Mouse (Mus musculus): ENCODE data around the gene Kifc3. TPM values are rescaled to one million over a fixed set of nuclear protein-coding genes. Genes with fewer than 3 reads are reported as not detected.
A peak's percentile ranks its signal among the peaks of the same experiment; 100 is the strongest.

The Kifc3 gene
- polyA plus RNA-seq, 1 experiment from 2014 or later: 13.6 TPM

- no peaks in the 10 kb centered on the region for H3K27me3 ChIP-seq (replicated peaks; ENCODE audit: control insufficient read depth, insufficient read depth, low read length)
- no peak overlapping the region for H3K27ac ChIP-seq (replicated peaks; ENCODE audit: low read depth, low read length)
- WGBS: 76% methylated on average over 11 of the region's 11 CpGs
Observed at GRCm38 (mm10) chr8:95215709-95216360, 13.2 kb upstream of the Kifc3 start.

GRCm38 (mm10) chr8:95209924-95210323 is 7.3 kb upstream of the Kifc3 start:
- no peaks in the 10 kb centered on the region for H3K9me3 ChIP-seq (ENCODE audit: control insufficient read depth, low read length)
- no peak overlapping the region for H3K4me2 ChIP-seq (ENCODE audit: low read depth, low read length)
- H3K9ac ChIP-seq (ENCODE audit: low read depth, low read length): no peak overlapping the region
- WGBS: 67% methylated on average over 11 of the region's 11 CpGs
- no peaks in the 10 kb centered on the region for H3K27me3 ChIP-seq (replicated peaks; ENCODE audit: control insufficient read depth, insufficient read depth, low read length)
- H3K27ac ChIP-seq (replicated peaks; ENCODE audit: low read depth, low read length): no peak overlapping the region
- ATAC-seq (ENCODE audit: low read depth) (no peak), DNase-seq (ENCODE audit: low spot score) (peak; percentile 39)
- no peak overlapping the region for H3K4me3 ChIP-seq (ENCODE audit: low read depth, low read length)
- no peaks in the 10 kb centered on the region for H3K36me3 ChIP-seq (ENCODE audit: control insufficient read depth, insufficient read depth, low read length)
- H3K4me1 ChIP-seq (ENCODE audit: control insufficient read depth, insufficient read depth, low read length): no peaks in the 10 kb centered on the region

More at GRCm38 (mm10) chr8:95215709-95216360, 13.2 kb upstream of the Kifc3 start:
- Histone ChIP-seq H3K36me3 (ENCODE audit: control insufficient read depth, insufficient read depth, low read length) (no peaks in the 10 kb centered on the region), H3K9me3 (ENCODE audit: control insufficient read depth, low read length) (no peaks in the 10 kb centered on the region), H3K4me1 (ENCODE audit: control insufficient read depth, insufficient read depth, low read length) (no peaks in the 10 kb centered on the region), H3K4me3 (ENCODE audit: low read depth, low read length) (no peak overlapping the region), H3K4me2 (ENCODE audit: low read depth, low read length) (no peak overlapping the region), H3K9ac (ENCODE audit: low read depth, low read length) (no peak overlapping the region)
- ATAC-seq (ENCODE audit: low read depth) (no peak), DNase-seq (ENCODE audit: low spot score) (no peak)

- Histone ChIP-seq H3K9me3 (ENCODE audit: control insufficient read depth, low read length) (no peaks in the 10 kb centered on the region), H3K27me3 (replicated peaks; ENCODE audit: control insufficient read depth, insufficient read depth, low read length) (no peaks in the 10 kb centered on the region), H3K4me3 (ENCODE audit: low read depth, low read length) (no peak overlapping the region), H3K27ac (replicated peaks; ENCODE audit: low read depth, low read length) (no peak overlapping the region), H3K36me3 (ENCODE audit: control insufficient read depth, insufficient read depth, low read length) (no peaks in the 10 kb centered on the region), H3K9ac (ENCODE audit: low read depth, low read length) (no peak overlapping the region), H3K4me2 (ENCODE audit: low read depth, low read length) (no peak overlapping the region), H3K4me1 (ENCODE audit: control insufficient read depth, insufficient read depth, low read length) (no peaks in the 10 kb centered on the region)
- no peak for DNase-seq (ENCODE audit: low spot score)
- WGBS: 40% methylated on average over 8 of the region's 8 CpGs
- ATAC-seq (ENCODE audit: low read depth): no peak
Observed at GRCm38 (mm10) chr8:95205946-95206345, 3.3 kb upstream of the Kifc3 start.

DNA sequence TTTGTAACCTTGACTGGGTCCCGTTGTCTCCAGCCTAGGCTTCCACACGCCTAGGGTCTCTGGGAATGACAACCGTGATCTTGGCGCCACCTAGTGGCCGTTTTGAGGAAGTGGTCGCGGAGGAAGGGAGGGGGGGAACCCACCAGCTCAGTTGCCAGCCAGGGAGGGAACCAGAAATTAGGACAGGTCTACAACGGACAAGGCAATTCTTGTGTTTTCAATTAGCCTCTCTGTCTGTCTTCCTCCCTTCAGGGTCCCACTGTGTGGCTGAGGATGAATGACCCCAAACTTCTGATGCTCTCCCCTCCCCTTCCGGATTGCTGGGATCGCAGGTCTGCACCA is 1.4 kb upstream of the Kifc3 start:
- Histone ChIP-seq H3K27ac (replicated peaks; ENCODE audit: low read depth, low read length) (no peak overlapping the region), H3K27me3 (replicated peaks; ENCODE audit: control insufficient read depth, insufficient read depth, low read length) (no peaks in the 10 kb centered on the region), H3K36me3 (ENCODE audit: control insufficient read depth, insufficient read depth, low read length) (no peaks in the 10 kb centered on the region), H3K9me3 (ENCODE audit: control insufficient read depth, low read length) (no peaks in the 10 kb centered on the region), H3K4me1 (ENCODE audit: control insufficient read depth, insufficient read depth, low read length) (no peaks in the 10 kb centered on the region), H3K9ac (ENCODE audit: low read depth, low read length) (no peak overlapping the region), H3K4me3 (ENCODE audit: low read depth, low read length) (no peak overlapping the region), H3K4me2 (ENCODE audit: low read depth, low read length) (no peak overlapping the region)
- ATAC-seq (ENCODE audit: low read depth): peak; percentile 85
- peak; percentile 66 for DNase-seq (ENCODE audit: low spot score)
- 22% methylated on average over 8 of the region's 10 CpGs for WGBS

GRCm38 (mm10) chr8:95203326-95204038 is 870 bp upstream of the Kifc3 start:
- H3K27me3 ChIP-seq (replicated peaks; ENCODE audit: control insufficient read depth, insufficient read depth, low read length): no peaks in the 10 kb centered on the region
- H3K36me3 ChIP-seq (ENCODE audit: control insufficient read depth, insufficient read depth, low read length): no peaks in the 10 kb centered on the region
- H3K9me3 ChIP-seq (ENCODE audit: control insufficient read depth, low read length): no peaks in the 10 kb centered on the region
- H3K9ac ChIP-seq (ENCODE audit: low read depth, low read length): no peak overlapping the region
- DNase-seq (ENCODE audit: low spot score) (no peak), ATAC-seq (ENCODE audit: low read depth) (no peak)
- no peak overlapping the region for H3K4me3 ChIP-seq (ENCODE audit: low read depth, low read length)
- H3K27ac ChIP-seq (replicated peaks; ENCODE audit: low read depth, low read length): no peak overlapping the region
- H3K4me1 ChIP-seq (ENCODE audit: control insufficient read depth, insufficient read depth, low read length): no peaks in the 10 kb centered on the region
- 48% methylated on average over 9 of the region's 9 CpGs for WGBS
- no peak overlapping the region for H3K4me2 ChIP-seq (ENCODE audit: low read depth, low read length)

GRCm38 (mm10) chr8:95202056-95202570 is 499 bp downstream of the Kifc3 start:
- H3K4me1 ChIP-seq (ENCODE audit: control insufficient read depth, insufficient read depth, low read length): no peaks in the 10 kb centered on the region
- no peak for ATAC-seq (ENCODE audit: low read depth)
- H3K9me3 ChIP-seq (ENCODE audit: control insufficient read depth, low read length): no peaks in the 10 kb centered on the region
- H3K4me3 ChIP-seq (ENCODE audit: low read depth, low read length): no peak overlapping the region
- no peak for DNase-seq (ENCODE audit: low spot score)
- H3K4me2 ChIP-seq (ENCODE audit: low read depth, low read length): no peak overlapping the region
- no peaks in the 10 kb centered on the region for H3K27me3 ChIP-seq (replicated peaks; ENCODE audit: control insufficient read depth, insufficient read depth, low read length)
- no peak overlapping the region for H3K9ac ChIP-seq (ENCODE audit: low read depth, low read length)
- H3K36me3 ChIP-seq (ENCODE audit: control insufficient read depth, insufficient read depth, low read length): no peaks in the 10 kb centered on the region
- 59% methylated on average over 8 of the region's 8 CpGs for WGBS
- no peak overlapping the region for H3K27ac ChIP-seq (replicated peaks; ENCODE audit: low read depth, low read length)

- no peaks in the 10 kb centered on the region for H3K27me3 ChIP-seq (replicated peaks; ENCODE audit: control insufficient read depth, insufficient read depth, low read length)
- H3K4me1 ChIP-seq (ENCODE audit: control insufficient read depth, insufficient read depth, low read length): no peaks in the 10 kb centered on the region
- H3K9me3 ChIP-seq (ENCODE audit: control insufficient read depth, low read length): no peaks in the 10 kb centered on the region
- no peak overlapping the region for H3K9ac ChIP-seq (ENCODE audit: low read depth, low read length)
- no peak overlapping the region for H3K4me2 ChIP-seq (ENCODE audit: low read depth, low read length)
- DNase-seq (ENCODE audit: low spot score) (no peak), ATAC-seq (ENCODE audit: low read depth) (no peak)
- no peak overlapping the region for H3K27ac ChIP-seq (replicated peaks; ENCODE audit: low read depth, low read length)
- no peaks in the 10 kb centered on the region for H3K36me3 ChIP-seq (ENCODE audit: control insufficient read depth, insufficient read depth, low read length)
- WGBS: 55% methylated on average over 7 of the region's 7 CpGs
- no peak overlapping the region for H3K4me3 ChIP-seq (ENCODE audit: low read depth, low read length)
Observed at GRCm38 (mm10) chr8:95201491-95201890, 1.1 kb downstream of the Kifc3 start.

DNA sequence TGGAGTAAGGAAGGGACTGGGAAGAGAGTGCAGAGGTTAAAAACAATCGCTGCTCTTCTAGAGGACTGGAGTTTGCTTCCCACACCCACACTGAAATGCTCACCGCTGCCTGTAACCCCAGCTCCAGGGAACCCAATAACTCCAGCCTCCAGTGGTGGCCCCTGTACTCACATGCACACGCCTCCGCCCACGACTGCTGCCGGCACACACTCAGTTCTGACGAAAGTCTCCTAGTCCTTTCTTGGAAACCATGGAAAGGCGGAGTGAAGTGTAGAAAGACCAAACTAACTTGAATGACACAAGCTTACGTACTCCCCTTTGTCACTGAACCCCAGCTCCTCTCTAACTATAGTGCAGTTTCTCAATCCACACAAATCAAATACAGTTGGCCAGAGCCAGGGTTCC is 2.6 kb downstream of the Kifc3 start:
- H3K4me3 ChIP-seq (ENCODE audit: low read depth, low read length): no peak overlapping the region
- no peaks in the 10 kb centered on the region for H3K4me1 ChIP-seq (ENCODE audit: control insufficient read depth, insufficient read depth, low read length)
- H3K9ac ChIP-seq (ENCODE audit: low read depth, low read length): no peak overlapping the region
- no peaks in the 10 kb centered on the region for H3K27me3 ChIP-seq (replicated peaks; ENCODE audit: control insufficient read depth, insufficient read depth, low read length)
- no peak overlapping the region for H3K4me2 ChIP-seq (ENCODE audit: low read depth, low read length)
- 65% methylated on average over 9 of the region's 9 CpGs for WGBS
- no peaks in the 10 kb centered on the region for H3K9me3 ChIP-seq (ENCODE audit: control insufficient read depth, low read length)
- ATAC-seq (ENCODE audit: low read depth) (no peak), DNase-seq (ENCODE audit: low spot score) (no peak)
- no peaks in the 10 kb centered on the region for H3K36me3 ChIP-seq (ENCODE audit: control insufficient read depth, insufficient read depth, low read length)
- no peak overlapping the region for H3K27ac ChIP-seq (replicated peaks; ENCODE audit: low read depth, low read length)

DNA sequence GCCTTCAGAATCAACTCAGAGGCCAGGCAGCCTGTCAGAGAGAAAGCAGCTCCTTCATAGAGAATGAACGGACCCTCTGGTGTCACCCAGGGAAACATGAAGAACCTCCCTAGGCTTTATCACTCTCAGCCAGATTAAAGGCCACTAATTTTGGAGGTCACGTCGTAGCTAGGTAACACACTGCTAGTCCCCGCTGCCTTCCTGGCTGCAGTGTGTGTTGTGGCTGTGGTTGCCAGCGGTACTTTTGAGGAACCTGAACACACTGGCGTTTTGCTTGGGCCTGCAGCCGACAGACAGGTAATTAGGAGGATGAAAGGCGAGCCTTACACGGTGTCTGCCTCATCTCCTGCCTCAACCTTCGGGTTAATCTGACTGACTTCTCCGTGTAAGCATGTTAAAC is 6.9 kb downstream of the Kifc3 start:
- H3K27ac ChIP-seq (replicated peaks; ENCODE audit: low read depth, low read length): no peak overlapping the region
- no peak overlapping the region for H3K4me3 ChIP-seq (ENCODE audit: low read depth, low read length)
- no peaks in the 10 kb centered on the region for H3K27me3 ChIP-seq (replicated peaks; ENCODE audit: control insufficient read depth, insufficient read depth, low read length)
- H3K9ac ChIP-seq (ENCODE audit: low read depth, low read length): no peak overlapping the region
- H3K36me3 ChIP-seq (ENCODE audit: control insufficient read depth, insufficient read depth, low read length): no peaks in the 10 kb centered on the region
- H3K4me2 ChIP-seq (ENCODE audit: low read depth, low read length): no peak overlapping the region
- WGBS: 62% methylated on average over 11 of the region's 11 CpGs
- no peak for ATAC-seq (ENCODE audit: low read depth)
- no peaks in the 10 kb centered on the region for H3K9me3 ChIP-seq (ENCODE audit: control insufficient read depth, low read length)
- H3K4me1 ChIP-seq (ENCODE audit: control insufficient read depth, insufficient read depth, low read length): no peaks in the 10 kb centered on the region
- no peak for DNase-seq (ENCODE audit: low spot score)
